Mouse (Mus musculus): ENCODE data around the gene Cd8b1.

Cd8b1 gene

GRCm38 (mm10) chr6:71348006-71348405 lies 25.4 kb downstream of the Cd8b1 start:
- CTCF ChIA-PET: no interaction called here

- CTCF ChIA-PET: no interaction called here
These were observed 28.6 kb downstream of the Cd8b1 start for GRCm38 (mm10) chr6:71351201-71351600.

DNA sequence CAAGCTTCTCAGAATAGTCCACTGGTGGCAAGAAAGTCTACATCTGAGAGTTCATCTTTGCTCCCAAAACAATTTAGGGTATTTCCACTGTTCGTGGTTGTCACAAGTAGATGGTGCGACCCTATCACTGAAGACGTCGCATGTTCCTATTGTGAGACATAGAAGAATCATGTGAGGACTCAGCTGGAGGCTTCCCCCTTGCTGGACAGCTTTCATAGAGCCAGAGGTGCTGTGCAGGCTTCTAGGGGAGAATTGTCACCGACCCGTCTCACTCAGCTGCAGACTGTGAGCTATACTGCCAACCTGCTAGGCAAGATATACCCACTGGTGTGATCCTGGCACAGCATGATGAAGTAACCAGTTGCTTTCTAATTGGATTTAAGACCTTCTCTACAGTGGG lies 29.6 kb downstream of the Cd8b1 start:
- CTCF ChIA-PET: no interaction called here

DNA sequence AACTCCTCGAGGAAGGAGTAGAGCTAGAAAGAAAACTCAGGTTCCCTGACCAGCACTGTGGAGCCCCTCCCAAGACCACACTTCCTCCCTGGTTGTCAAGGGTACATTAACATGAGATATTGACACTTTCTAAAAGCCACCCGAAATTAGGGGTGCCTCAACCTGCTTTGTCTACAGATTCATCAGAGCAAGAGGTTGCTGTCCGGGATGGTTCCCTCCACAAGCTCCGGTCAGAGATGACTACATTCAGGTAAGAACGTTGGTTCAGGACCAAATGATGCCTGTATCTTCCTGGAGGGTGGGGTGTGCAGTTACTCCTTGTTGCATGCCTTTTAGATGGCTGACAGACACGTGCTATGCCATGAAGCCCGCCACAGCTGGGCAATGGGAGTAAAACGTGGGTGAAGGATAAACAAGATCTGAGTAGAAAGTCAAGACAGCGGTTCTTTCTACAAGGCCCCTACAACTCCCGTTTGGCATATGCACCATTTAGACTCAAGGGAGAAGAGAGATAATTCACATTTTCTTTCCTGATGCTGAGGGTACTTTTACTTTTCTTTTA lies 30.4 kb downstream of the Cd8b1 start:
- CTCF ChIA-PET: no interaction called here

DNA sequence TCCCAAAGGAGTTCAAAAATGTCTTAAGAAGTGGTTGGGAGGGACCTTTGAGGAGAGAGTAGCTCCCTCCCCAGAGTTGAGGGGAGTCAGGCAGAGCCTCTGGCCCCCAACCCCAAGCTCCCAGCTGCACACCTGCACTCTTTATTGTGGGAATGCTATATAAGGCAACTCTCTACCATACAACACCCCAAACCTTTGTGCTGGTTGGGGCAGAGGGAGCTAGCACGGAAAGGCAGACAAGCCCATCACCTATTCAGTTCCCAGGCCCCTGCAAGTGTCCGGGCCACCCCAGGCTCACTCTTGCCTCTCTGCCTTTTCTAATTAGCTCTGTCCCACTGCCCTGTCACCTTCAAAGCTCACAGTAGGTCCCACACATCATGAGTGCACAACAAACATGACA lies 31.1 kb downstream of the Cd8b1 start:
- CTCF ChIA-PET: no interaction called here

GRCm38 (mm10) chr6:71357493-71357892 lies 34.9 kb downstream of the Cd8b1 start:
- CTCF ChIA-PET: interaction anchor here (0.5 kb wide), 1 partner anchor 37 kb away, joined by 3 read pairs; no protein-coding TSS in a partner anchor

GRCm38 (mm10) chr6:71360221-71360620 lies 37.6 kb downstream of the Cd8b1 start:
- CTCF ChIA-PET: no interaction called here

DNA sequence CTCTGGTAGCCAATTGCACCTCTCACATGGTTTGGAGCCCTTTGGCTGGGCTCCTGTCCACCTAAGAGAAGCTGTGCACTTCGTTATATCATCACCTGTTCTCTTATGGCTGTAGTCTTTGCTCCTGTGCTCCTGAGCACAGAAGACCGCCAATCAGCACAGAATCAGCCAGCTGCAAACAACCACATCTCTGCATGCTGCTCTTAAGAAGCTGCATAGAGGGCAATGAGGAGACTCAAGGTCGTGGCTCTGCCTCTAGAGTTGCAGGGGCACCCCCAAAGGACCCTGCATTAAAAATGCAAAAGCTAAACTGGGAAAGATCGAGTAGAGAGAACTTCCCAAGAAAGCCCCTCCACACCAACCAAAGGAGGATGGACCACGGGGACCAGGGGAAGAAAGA lies 38.2 kb downstream of the Cd8b1 start:
- CTCF ChIA-PET: no interaction called here

DNA sequence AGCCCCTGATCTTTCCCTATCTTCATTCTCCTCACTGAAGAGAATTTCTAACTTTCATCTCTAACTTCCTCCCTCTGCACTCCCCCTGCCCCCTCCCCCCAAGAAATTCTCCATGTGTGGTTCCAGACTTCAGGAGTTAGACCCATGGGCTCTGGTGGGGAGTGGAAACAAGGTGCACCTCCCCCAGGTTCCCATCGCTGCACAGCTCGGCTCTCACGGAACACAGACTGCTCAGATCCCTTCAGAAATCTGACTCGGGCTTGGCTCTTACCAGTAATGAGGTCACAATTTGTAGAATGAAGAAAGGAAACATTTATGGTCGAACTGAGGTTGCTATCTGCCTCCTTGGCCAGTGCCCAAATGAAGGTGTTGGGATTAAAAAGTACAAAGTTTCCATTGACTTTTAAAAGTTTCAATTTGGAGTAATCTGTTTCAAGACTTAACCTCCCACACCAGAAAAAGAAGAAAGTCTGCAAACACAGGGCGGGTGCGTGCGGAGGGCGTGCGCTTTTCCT lies 38.6 kb downstream of the Cd8b1 start:
- CTCF ChIA-PET: no interaction called here

GRCm38 (mm10) chr6:71363995-71364394 lies 41.4 kb downstream of the Cd8b1 start:
- CTCF ChIA-PET: no interaction called here

- CTCF ChIA-PET: no interaction called here
These were observed 46.8 kb downstream of the Cd8b1 start for GRCm38 (mm10) chr6:71369416-71369815.

DNA sequence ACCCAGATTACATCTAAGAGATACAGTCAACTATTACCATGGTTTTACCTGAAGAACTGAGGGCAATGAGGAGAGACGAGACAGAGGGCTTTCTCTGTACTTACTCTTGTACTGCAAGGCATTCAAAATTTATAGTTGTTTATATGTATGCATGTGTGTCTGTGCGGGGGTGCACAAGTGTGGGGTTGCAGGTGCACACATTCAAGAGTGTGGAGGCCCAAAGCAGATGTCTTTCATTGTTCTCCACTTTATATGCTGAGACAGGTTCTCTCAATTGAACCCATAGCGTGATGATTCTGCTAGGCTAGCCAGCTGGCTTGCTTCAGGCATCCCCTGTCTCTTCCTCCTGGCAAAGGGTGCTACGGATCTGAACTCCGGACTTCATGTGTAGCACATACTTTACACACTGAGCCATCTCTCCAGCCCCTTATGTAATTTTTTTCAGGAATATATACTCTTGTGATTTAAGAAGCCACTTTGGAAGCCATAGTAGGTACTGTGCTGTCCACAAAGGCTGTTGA lies 48.6 kb downstream of the Cd8b1 start:
- CTCF ChIA-PET: no interaction called here

GRCm38 (mm10) chr6:71372041-71372720 lies 49.6 kb downstream of the Cd8b1 start:
- CTCF ChIA-PET: interaction anchor here (0.5 kb wide), 1 partner anchor 53 kb away, joined by 4 read pairs; no protein-coding TSS in a partner anchor

DNA sequence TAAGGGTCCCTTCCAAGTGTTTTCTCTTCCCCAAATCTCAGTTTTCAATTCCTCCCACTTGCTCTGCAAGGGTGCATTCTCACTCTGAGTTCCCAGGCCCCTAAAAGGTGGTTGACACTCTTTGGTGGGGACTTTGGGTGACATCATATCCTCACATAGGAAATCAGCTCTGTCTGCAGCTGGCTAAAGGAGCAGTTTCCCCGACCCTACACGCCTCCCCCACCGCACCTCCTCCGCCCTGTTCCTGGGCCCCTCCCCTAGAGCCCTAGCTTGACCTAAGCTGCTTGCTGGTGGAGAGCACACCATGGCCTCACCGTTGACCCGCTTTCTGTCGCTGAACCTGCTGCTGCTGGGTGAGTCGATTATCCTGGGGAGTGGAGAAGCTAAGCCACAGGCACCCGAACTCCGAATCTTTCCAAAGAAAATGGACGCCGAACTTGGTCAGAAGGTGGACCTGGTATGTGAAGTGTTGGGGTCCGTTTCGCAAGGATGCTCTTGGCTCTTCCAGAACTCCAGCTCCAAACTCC lies 50.7 kb downstream of the Cd8b1 start, which contains the start of gene Cd8a:
TSS of gene Cd8a (plus strand) at position 179 of the 527 bp plus-strand sequence.
- CTCF ChIA-PET: interaction anchor here (0.5 kb wide), 1 partner anchor 1161 kb away, joined by 4 read pairs; no protein-coding TSS in a partner anchor

DNA sequence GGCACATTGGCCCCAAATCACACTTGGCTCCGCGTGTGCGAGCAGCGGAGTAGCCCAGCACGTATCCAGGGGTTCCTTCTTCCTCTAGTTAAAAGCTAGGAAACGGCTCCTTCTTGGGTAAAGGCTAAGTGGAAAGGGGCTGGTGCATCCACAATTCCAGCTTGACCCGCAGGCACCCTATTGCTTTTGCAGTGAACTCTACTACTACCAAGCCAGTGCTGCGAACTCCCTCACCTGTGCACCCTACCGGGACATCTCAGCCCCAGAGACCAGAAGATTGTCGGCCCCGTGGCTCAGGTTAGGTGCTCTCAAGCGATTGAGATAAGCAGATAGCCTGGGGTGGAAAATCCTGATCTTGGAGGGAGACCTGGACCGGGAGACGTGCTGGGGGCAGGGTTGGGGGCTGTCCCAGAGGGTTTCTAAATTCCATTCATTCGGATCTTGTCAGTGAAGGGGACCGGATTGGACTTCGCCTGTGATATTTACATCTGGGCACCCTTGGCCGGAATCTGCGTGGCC lies 51.8 kb downstream of the Cd8b1 start:
- CTCF ChIA-PET: no interaction called here

DNA sequence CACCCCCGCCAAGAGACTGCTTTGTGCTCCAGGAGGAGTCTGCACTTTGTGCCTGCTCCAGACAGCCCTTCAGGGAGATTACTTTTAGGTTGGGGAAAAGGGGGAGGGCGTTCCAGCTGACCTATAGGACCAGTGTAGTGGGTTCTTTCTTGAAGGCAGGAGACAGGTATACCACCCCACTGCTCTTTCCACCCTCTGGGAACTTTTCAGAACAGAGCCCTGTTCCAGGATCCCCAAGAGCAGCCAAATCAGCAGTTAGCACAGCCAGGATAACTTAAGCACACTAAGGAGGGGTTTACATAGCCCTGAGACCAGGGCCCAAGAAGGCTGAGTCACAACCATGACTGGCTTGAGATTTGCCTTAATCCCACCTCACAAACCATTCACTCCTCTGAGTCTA lies 52.3 kb downstream of the Cd8b1 start:
- CTCF ChIA-PET: no interaction called here

DNA sequence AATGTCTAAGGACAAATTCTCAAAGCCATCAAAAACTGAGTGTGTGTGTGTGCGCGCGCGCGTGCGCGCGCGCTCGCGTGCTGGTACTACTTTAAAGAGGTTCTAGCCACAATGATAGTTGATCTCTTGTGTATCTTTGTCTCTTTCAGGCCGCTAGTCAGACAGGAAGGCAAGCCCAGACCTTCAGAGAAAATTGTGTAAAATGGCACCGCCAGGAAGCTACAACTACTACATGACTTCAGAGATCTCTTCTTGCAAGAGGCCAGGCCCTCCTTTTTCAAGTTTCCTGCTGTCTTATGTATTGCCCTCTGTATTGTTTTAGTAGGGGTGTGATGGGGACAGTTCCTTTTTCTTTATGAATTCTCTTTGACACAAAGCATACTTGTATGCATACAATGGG lies 54.1 kb downstream of the Cd8b1 start:
- CTCF ChIA-PET: no interaction called here

DNA sequence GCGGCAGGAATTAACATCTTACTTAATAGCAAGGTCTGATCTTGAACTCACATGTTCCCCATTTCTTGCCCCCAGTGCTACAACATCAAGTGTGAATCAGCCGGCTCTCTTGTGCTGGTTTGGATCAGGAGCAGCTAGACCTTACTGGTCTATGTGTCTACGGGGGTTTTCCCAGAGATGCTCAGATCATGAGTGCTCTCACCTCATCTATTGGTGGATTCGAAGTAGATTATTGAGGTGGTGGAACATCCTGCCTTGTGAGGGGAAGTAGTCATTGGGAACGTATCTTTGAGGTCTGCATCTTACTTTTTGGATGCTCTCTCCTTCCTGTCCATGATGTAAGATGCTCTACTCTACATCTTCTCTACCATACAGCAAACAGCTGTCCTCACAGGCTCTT lies 59.1 kb downstream of the Cd8b1 start:
- CTCF ChIA-PET: no interaction called here
